Mouse (Mus musculus) liver, embryonic 13.5 days (tissue): ENCODE measurements around the gene Tanc1. TPM values are rescaled to one million over a fixed set of nuclear protein-coding genes. Genes with fewer than 3 reads are reported as not detected.

Source experiments
- ATAC-seq: fragments of 200-750 bp; cut with Nextera tagmentation; 2 replicates; pipeline ENCODE4 v1.8.0; 2017; ENCODE audit warnings: low read depth, mild to moderate bottlenecking, moderate number of reproducible peaks, moderate library complexity
- DNase-seq: peaks from one replicate; pipeline ENCODE4 v3.0.0; 2022
- H3K27ac ChIP-seq: fragments of 300-500 bp; sonication (generic); 2 replicates; pipeline ENCODE4 v1.5.1; 2015; ENCODE audit warnings: moderate library complexity, mild to moderate bottlenecking, inconsistent platforms
- H3K27me3 ChIP-seq: fragments of 300-500 bp; sonication (generic); 2 replicates; pipeline ENCODE4 v1.6.1; 2015; ENCODE audit warnings: mild to moderate bottlenecking, inconsistent platforms
- H3K36me3 ChIP-seq: fragments of 300-500 bp; sonication (generic); 2 replicates; pipeline ENCODE4 v1.6.1; 2015; ENCODE audit warnings: mild to moderate bottlenecking, inconsistent platforms
- H3K4me1 ChIP-seq: fragments of 300-500 bp; sonication (generic); replicated peaks from 2 replicates; pipeline ENCODE4 v1.6.1; 2015; ENCODE audit warnings: inconsistent platforms
- H3K4me2 ChIP-seq: fragments of 300-500 bp; sonication (generic); 2 replicates; pipeline ENCODE4 v1.6.1; 2015; ENCODE audit warnings: inconsistent platforms, mild to moderate bottlenecking, moderate library complexity
- H3K4me3 ChIP-seq: fragments of 300-500 bp; sonication (generic); replicated peaks from 2 replicates; pipeline ENCODE4 v1.5.1; 2015; ENCODE audit warnings: mild to moderate bottlenecking, inconsistent platforms
- H3K9ac ChIP-seq: fragments of 300-500 bp; sonication (generic); 2 replicates; pipeline ENCODE4 v1.6.1; 2015; ENCODE audit warnings: mild to moderate bottlenecking, inconsistent platforms
- H3K9me3 ChIP-seq: fragments of 300-500 bp; sonication (generic); replicated peaks from 2 replicates; pipeline ENCODE4 v1.6.1; 2016; ENCODE audit warnings: inconsistent platforms
- WGBS: fragments of 180-500 bp; shearing (Covaris S2); methylation state at CpG from one replicate; pipeline ENCODE4 v1.1.7; 2015; ENCODE audit not compliant: insufficient replicate concordance; 5-methylcytosine and 5-hydroxymethylcytosine counted together
- polyA plus RNA-seq: library from polyadenylated mRNA; unstranded; fragments of >200 nt; fragmentation: Nextera tagmentation; extraction: Ambion mirVana; gene quantifications from 2 replicates; pipeline ENCODE4 v1.2.1, GENCODE M21; 2015

Gene Tanc1
- polyA plus RNA-seq, 1 experiment from 2014 or later: 2.4 TPM

DNA sequence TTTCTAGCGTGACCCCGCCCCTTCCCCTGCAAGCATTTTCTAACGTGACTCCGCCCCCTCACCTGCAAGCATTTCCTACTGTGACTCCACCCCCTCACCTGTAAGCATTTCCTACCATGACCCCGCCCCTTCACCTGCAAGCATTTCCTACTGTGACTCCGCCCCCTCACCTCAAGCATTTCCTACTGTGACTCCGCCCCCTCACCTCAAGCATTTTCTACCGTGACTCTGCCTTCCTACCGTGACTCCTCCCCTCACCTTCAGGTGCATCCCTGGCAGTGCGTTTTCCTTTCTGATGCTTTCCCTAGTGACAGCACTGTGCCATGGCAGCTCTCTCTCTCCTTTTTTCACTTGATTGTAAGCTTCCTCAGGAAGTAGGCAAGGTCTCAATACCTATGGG, 137.5 kb downstream of the Tanc1 start:
- Histone ChIP-seq H3K4me2 (no peak overlapping the region), H3K36me3 (no peaks in the 10 kb centered on the region), H3K27ac (no peak overlapping the region), H3K9me3 (no peaks in the 10 kb centered on the region), H3K4me1 (peaks cover 11% of the 10 kb centered on the region), H3K4me3 (no peak overlapping the region), H3K9ac (no peak overlapping the region), H3K27me3 (no peaks in the 10 kb centered on the region)
- WGBS: 24% methylated on average over 10 of the region's 10 CpGs
- DNase-seq: no peak
- no peak for ATAC-seq

DNA sequence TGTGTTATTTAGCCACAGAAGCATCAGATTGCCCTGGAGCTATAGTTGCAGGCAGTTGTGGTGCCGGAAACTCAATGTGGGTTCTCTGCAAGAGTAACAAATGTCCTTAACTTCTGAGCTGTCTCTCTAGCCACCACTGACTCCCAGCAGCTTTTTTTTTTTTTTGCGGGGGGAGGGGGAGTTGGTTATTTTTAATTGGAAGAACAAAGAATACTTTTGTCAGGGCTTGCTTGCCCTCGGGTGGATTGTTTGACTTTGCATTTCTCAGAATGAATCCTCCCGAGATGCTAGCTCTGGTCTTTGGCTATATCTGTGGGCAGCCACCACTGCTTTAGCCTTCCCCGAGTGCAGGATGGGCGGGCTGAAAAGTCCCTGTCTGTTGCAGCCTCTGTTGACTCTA, 139.3 kb downstream of the Tanc1 start:
- Histone ChIP-seq H3K27me3 (no peaks in the 10 kb centered on the region), H3K4me2 (no peak overlapping the region), H3K4me3 (no peak overlapping the region), H3K9ac (no peak overlapping the region), H3K9me3 (no peaks in the 10 kb centered on the region), H3K27ac (no peak overlapping the region), H3K4me1 (peaks cover 8% of the 10 kb centered on the region), H3K36me3 (no peaks in the 10 kb centered on the region)
- ATAC-seq: no peak
- no peak for DNase-seq
- 64% methylated on average over 6 of the region's 6 CpGs for WGBS

DNA sequence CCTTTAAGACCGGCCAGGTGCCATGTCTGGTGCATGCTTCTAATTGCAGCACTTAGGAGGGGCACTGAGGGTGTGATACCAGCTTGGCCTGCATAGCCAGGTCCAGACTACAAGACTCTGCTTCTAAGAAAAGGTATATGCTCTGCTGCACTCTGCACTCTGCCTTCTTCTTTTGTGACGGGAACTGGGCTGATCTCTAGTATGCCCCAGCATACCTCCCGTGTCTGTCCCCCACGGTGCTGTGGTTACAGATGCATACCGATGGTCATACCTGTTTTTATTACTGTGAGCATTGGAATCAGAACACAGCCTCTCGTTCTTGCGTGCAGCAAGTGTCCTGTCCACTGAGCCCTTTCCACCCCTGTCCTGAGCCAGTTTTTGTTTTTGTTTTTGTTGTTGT, 140.3 kb downstream of the Tanc1 start:
- no peak for ATAC-seq
- H3K4me1 ChIP-seq: peaks cover 1% of the 10 kb centered on the region; the same call in 1 of the 2 replicates
- no peaks in the 10 kb centered on the region for H3K27me3 ChIP-seq
- H3K36me3 ChIP-seq: no peaks in the 10 kb centered on the region
- DNase-seq: no peak
- 81% methylated on average over 7 of the region's 7 CpGs for WGBS
- H3K4me3 ChIP-seq: no peak overlapping the region
- H3K27ac ChIP-seq: no peak overlapping the region
- H3K4me2 ChIP-seq: no peak overlapping the region
- H3K9ac ChIP-seq: no peak overlapping the region
- no peaks in the 10 kb centered on the region for H3K9me3 ChIP-seq

DNA sequence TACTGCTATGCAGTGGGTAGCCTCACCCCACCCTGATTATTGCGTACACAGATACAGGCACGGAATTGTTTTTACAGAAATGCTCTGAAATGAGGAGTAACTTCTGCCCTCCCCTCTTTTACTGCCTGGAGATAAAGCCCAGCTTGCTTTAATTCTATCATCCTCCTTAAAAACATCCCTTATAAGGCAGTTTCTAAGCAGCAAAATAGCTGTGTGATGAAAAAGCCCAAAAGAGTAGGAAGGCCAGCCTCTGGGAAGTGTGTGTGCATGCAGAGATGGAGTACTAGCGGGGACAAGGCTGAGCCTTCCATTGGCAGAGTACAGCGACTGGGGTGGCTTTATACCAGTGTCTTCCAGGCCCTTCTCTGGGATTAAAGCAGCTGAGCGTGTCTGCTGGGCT, 140.9 kb downstream of the Tanc1 start:
- Histone ChIP-seq H3K4me1 (no peaks in the 10 kb centered on the region; the same call in 1 of the 2 replicates), H3K36me3 (no peaks in the 10 kb centered on the region), H3K4me2 (no peak overlapping the region), H3K9ac (no peak overlapping the region), H3K27me3 (no peaks in the 10 kb centered on the region), H3K9me3 (no peaks in the 10 kb centered on the region), H3K4me3 (no peak overlapping the region), H3K27ac (no peak overlapping the region)
- ATAC-seq (no peak), DNase-seq (no peak)
- 73% methylated on average over 5 of the region's 5 CpGs for WGBS

DNA sequence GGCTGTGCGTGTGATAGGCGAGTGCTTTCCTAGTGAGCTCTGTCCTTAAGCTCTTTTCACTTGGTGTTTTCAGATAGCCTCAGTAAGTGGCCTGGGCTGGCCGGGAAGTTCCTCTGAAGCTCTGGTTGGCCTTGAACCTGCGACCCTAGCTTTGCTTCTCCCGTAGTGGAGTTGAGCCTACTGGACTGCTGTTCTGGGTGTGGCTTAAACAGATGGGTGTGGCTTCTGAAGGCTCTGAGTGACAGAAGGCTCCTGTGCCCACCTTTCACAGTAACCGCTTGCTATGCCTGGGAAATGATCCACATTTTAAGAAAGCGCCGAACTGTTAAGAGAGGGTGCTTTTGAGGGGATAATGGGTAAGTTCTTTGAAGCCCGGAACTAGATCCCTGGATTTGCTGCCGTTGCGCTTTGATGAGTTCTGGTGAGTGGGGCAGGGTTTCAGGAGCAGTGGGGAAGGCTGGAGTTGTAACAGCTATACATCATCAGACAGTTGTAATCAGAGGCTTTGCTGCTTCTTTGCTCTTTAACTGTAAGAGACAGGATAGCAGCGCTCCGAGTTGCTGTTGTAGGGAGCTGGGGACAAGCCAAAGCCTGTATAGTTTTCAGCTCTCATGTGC, 144.4 kb downstream of the Tanc1 start:
- DNase-seq: no peak
- 75% methylated on average over 13 of the region's 13 CpGs for WGBS

DNA sequence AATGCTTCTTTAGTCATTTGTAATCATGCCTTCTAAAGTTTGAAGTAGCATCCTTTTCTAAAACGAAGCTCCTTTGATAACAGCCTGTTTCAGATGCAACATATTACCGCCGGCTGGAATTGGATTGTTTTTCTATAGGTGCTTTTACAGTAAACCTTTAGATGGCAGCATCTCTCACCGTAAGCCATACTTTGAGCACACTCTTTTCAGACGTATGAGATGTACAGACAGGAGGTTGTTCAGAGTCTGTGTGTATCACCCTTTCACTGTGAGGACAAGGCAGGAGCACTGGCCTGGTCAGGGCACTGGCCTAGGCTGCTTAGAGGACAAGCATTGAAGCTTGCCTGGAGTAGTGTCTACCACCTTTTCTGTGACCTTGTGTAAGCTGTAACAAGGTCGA, 145.2 kb downstream of the Tanc1 start:
- H3K9ac ChIP-seq: no peak overlapping the region
- no peak for DNase-seq
- no peak overlapping the region for H3K4me3 ChIP-seq
- H3K27me3 ChIP-seq: no peaks in the 10 kb centered on the region
- 58% methylated on average over 6 of the region's 6 CpGs for WGBS
- H3K27ac ChIP-seq: no peak overlapping the region
- H3K9me3 ChIP-seq: no peaks in the 10 kb centered on the region
- no peaks in the 10 kb centered on the region for H3K36me3 ChIP-seq
- no peak overlapping the region for H3K4me2 ChIP-seq
- H3K4me1 ChIP-seq: no peaks in the 10 kb centered on the region; the same call in 1 of the 2 replicates
- no peak for ATAC-seq

More for the DNA sequence above, 144.4 kb downstream of the Tanc1 start:
- no peak overlapping the region for H3K4me2 ChIP-seq
- H3K9ac ChIP-seq: no peak overlapping the region
- H3K4me3 ChIP-seq: no peak overlapping the region
- H3K27ac ChIP-seq: no peak overlapping the region
- no peaks in the 10 kb centered on the region for H3K36me3 ChIP-seq
- ATAC-seq: no peak
- no peaks in the 10 kb centered on the region; the same call in 1 of the 2 replicates for H3K4me1 ChIP-seq
- no peaks in the 10 kb centered on the region for H3K9me3 ChIP-seq
- H3K27me3 ChIP-seq: no peaks in the 10 kb centered on the region

DNA sequence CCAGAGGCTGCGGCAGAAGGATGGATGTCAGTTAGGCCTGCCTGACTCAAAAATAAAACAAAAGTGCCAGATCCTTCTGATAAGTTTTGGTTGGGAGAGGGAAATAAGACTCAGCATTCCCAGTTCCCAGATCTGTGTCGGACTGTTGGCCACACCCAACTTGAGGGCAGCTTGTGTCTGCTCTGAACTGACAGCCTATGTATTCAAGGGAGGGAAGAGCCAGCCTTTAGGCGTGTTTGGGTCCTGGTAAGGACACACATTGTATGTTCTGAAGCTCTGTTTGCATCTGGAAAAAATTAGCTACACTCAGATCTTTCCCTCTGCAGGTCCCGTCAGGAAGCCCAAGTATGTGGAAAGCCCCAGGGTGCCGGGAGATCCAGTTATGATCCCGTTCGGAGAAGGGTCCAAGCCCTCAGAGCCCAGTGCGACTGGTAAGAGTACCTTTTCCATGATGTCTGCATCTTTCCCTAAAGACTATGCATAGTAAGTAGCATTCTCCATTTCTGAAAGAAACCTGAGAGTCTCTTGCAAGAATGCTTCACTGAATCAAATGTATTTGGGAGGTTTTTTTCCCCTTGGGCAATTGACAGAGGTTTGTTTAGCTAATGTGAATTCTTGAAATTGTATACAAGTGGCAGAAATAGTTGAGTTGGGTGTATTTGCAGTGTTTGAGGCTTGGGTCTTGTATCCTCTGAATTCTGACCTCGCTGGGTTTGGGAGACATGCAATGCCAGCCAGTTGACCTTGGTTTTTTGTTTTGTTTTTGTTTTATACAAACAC, 146.5 kb downstream of the Tanc1 start:
- ATAC-seq: no peak
- no peak overlapping the region for H3K4me3 ChIP-seq
- WGBS: 64% methylated on average over 9 of the region's 9 CpGs
- no peaks in the 10 kb centered on the region; the same call in 1 of the 2 replicates for H3K4me1 ChIP-seq
- H3K9ac ChIP-seq: no peak overlapping the region
- no peaks in the 10 kb centered on the region for H3K36me3 ChIP-seq
- H3K27ac ChIP-seq: no peak overlapping the region
- H3K27me3 ChIP-seq: no peaks in the 10 kb centered on the region
- H3K9me3 ChIP-seq: no peaks in the 10 kb centered on the region
- DNase-seq: no peak
- H3K4me2 ChIP-seq: no peak overlapping the region

DNA sequence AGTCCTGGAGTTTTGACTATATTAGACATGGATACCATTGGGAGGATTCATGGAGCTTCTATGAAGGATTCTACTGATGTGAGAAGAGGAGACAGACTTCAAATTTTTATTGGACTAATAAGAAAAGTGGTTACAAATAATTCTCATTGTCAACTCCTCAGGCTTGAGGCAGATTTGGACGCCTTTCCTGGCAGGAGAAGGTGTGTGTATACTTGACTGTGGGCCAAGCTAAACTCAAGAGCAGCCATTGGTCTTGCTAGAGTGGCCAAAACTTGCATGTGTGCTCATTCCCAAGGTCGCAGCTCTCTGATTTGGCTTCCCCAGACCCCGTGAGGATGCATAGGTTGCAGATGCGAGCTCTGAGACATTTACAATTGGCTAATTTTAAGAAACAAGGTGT, 148.9 kb downstream of the Tanc1 start:
- 67% methylated on average over 4 of the region's 4 CpGs for WGBS
- no peaks in the 10 kb centered on the region for H3K36me3 ChIP-seq
- no peaks in the 10 kb centered on the region; the same call in 1 of the 2 replicates for H3K4me1 ChIP-seq
- H3K9me3 ChIP-seq: no peaks in the 10 kb centered on the region
- no peak overlapping the region for H3K4me2 ChIP-seq
- H3K27ac ChIP-seq: no peak overlapping the region
- DNase-seq: no peak
- H3K9ac ChIP-seq: no peak overlapping the region
- no peak overlapping the region for H3K4me3 ChIP-seq
- no peak for ATAC-seq
- no peaks in the 10 kb centered on the region for H3K27me3 ChIP-seq

DNA sequence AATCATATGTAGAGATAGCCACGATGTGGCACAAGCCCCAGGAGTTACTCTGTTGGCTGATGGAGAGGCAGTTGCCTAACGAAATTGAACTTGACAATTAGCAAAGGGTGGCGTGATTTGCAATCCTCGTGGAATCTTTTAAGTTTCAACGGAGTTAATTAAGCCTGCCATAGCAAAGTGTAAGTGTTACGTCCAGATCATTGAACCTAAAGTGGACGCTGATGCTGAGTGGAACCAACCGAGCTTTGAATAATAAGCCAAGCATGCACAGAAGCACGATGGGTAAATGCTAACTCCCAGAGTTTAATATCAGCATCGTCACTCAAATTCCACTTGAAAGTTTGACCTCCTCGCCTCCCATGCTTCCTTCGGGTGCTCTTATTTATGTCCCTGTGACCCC, 149.3 kb downstream of the Tanc1 start:
- Histone ChIP-seq H3K9ac (no peak overlapping the region), H3K27ac (no peak overlapping the region), H3K4me3 (no peak overlapping the region), H3K27me3 (no peaks in the 10 kb centered on the region), H3K4me2 (no peak overlapping the region), H3K9me3 (no peaks in the 10 kb centered on the region), H3K4me1 (no peaks in the 10 kb centered on the region), H3K36me3 (no peaks in the 10 kb centered on the region)
- no peak for ATAC-seq
- 68% methylated on average over 12 of the region's 12 CpGs for WGBS
- DNase-seq: no peak

DNA sequence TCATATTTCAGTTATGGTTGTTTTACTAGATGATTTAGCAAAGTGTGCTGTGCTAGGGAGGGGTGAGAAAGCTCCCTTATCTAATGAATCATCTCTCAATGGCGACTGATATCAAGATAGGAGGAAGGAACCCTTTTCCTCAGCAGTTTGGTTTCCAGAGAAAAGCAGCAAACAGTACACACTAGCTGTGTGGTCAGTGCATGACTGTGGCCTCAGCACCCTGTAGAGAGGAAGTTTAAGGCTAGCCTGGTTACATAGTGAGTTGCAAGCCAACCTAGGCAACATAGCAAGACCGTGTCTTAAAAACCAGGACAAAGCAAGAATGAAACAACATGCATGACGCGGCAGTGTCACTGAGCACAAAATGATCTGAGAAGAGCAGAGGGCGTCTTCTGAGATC, 150.4 kb downstream of the Tanc1 start:
- 62% methylated on average over 5 of the region's 5 CpGs for WGBS

DNA sequence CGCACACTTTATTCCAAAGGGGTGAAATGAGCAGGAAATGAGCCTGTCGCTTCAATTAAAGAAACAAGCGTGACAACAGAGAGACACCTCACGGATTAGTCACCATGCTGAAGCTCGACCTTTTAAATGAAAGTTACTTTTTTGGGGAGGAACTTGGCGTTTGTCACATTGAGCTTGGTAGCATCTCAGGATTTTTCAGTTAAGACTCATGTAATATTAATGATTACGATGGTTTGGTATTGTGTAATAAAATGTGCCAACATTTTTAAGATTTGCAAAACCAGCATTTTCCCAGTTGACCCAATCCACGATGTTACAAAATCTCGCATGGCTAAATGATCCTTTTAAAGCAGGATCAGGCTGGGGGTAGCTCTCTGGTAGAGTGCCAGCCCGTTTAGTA, 153.8 kb downstream of the Tanc1 start:
- H3K9ac ChIP-seq: no peak overlapping the region
- ATAC-seq (no peak), DNase-seq (no peak)
- no peaks in the 10 kb centered on the region for H3K9me3 ChIP-seq
- H3K4me2 ChIP-seq: no peak overlapping the region
- WGBS: 73% methylated on average over 10 of the region's 10 CpGs
- H3K36me3 ChIP-seq: no peaks in the 10 kb centered on the region
- H3K4me3 ChIP-seq: no peak overlapping the region
- H3K27me3 ChIP-seq: no peaks in the 10 kb centered on the region
- no peaks in the 10 kb centered on the region; the same call in 1 of the 2 replicates for H3K4me1 ChIP-seq
- H3K27ac ChIP-seq: no peak overlapping the region

More for the DNA sequence above, 150.4 kb downstream of the Tanc1 start:
- no peaks in the 10 kb centered on the region for H3K4me1 ChIP-seq
- H3K36me3 ChIP-seq: no peaks in the 10 kb centered on the region
- no peaks in the 10 kb centered on the region for H3K9me3 ChIP-seq
- no peak overlapping the region for H3K9ac ChIP-seq
- no peak overlapping the region for H3K4me2 ChIP-seq
- H3K4me3 ChIP-seq: no peak overlapping the region
- H3K27ac ChIP-seq: no peak overlapping the region
- ATAC-seq: no peak
- DNase-seq: no peak
- H3K27me3 ChIP-seq: no peaks in the 10 kb centered on the region

DNA sequence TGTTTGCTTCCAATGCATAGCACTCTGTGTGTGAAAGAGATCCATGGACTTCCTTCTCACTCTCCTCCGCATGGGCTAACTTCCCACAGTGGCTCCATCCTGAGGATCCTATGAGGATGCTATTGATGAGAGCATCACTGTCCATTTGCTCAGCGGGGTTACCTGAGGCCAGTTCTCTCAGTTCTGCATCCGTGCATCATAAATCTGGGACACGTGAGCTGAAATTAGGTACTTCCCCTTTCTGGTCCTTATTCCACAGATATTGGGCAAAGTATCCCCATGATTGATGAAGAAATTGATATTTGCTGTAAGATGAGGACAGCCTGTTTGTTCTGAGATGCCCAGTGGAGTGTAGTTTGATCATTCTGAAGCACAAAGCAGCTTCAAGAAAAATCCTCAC, 156.1 kb downstream of the Tanc1 start:
- DNase-seq: no peak
- WGBS: 62% methylated on average over 4 of the region's 4 CpGs
- no peak overlapping the region for H3K27ac ChIP-seq
- H3K9ac ChIP-seq: no peak overlapping the region
- no peaks in the 10 kb centered on the region for H3K27me3 ChIP-seq
- ATAC-seq: no peak
- no peak overlapping the region for H3K4me3 ChIP-seq
- H3K4me1 ChIP-seq: no peaks in the 10 kb centered on the region; the same call in 1 of the 2 replicates
- H3K9me3 ChIP-seq: no peaks in the 10 kb centered on the region
- H3K4me2 ChIP-seq: no peak overlapping the region
- H3K36me3 ChIP-seq: no peaks in the 10 kb centered on the region
